Mouse (Mus musculus) 3134 (cell line): Measurements from ENCODE around the gene Tldc1.

Experiments
- DNase-seq: peaks from one replicate; pipeline ENCODE4 v3.0.0-alpha.2; 2011; ENCODE audit warnings: low spot score; ENCODE audit not compliant: insufficient read length; ENCODE audit errors: extremely low read depth

Gene Tldc1

DNA sequence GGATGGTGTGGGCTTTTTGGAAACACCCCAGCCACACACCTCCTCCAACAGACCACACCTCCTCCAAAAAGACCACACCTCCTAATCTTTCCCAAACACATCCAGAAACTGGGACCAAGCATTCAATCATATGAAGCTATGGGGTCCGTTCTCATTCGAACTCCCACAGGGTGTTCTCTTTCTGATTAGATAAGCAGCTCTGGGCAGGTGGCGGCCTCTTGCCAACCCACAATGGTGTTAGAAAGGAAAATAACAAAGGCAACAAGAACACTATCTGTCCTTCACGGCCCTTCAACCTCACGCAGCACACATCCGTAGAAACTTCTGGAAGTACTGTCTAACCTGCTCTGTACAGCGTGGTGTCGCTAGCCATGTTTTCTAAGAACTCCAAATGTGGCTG, 51.1 kb downstream of the Tldc1 start:
- DNase-seq: no peak

GRCm38 (mm10) chr8:119724596-119724995, 53.6 kb downstream of the Tldc1 start:
- no peak for DNase-seq

- no peak for DNase-seq
Observed at GRCm38 (mm10) chr8:119723676-119724075, 54.5 kb downstream of the Tldc1 start.

DNA sequence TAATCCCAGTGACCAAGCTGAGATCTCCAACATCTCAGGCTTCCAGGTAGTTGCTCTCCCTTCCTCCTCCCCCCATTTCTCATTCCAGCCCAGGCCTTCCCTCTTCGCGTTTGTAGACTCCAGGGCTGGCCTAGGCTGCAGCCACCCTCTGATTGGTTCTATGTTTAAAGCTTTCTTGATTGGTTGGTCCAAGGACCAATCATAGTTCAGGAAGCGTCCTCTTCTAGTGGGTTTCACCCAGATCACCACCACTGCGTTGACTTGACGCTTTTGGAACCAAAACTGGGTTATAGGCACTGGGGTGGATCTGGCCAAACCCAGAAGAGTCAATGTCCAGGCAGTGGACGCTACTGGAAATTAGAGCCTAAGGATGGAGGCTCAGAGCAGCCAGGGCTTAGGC, 55.9 kb downstream of the Tldc1 start:
- no peak for DNase-seq

GRCm38 (mm10) chr8:119719011-119719501, 59.2 kb downstream of the Tldc1 start:
- no peak for DNase-seq

DNA sequence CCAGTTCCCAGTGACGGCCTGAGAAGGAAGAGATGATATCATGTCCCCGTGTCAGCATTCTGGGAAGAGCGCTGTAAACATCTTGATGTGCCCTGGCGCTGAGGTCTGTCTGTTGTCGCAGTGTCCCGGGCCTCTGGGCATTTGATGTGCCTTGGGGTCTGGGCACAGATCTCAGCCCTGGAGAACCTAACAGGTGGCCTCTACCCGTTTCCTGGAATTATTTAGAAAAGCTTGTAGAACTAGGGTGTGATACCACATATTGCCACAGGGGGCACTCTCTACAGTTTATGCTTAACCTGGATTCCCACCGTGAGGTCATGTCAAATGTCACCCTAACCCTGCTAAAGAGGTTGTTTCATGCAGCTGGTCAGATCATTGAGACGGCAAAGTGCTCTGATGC, 60.5 kb downstream of the Tldc1 start:
- no peak for DNase-seq

GRCm38 (mm10) chr8:119716730-119717299, 61.4 kb downstream of the Tldc1 start:
- DNase-seq: no peak

DNA sequence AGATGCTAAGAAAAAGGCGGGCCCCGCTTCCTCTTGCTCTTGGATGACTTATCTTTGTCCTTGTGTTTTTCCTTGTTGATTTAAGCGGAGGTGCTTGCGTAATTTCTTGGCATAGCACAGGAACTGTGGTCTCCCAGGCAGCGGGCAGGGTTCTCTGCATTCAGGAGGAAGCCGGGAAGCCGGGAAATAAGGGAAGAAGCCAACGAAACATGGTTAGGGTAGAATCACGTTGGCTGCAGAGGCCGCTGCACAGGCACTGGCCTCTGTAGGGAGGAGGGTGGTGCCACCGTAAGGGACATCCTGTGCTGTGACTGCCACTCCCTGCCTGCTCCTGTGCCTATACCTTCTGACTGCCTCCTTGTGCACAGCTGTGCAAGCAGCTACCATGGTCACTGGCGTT, 63.0 kb downstream of the Tldc1 start:
- peak; percentile 86 for DNase-seq

- no peak for DNase-seq
Observed at GRCm38 (mm10) chr8:119713421-119713820, 64.8 kb downstream of the Tldc1 start.

GRCm38 (mm10) chr8:119712226-119712625, 66.0 kb downstream of the Tldc1 start:
- peak; percentile 79 for DNase-seq
